Mouse (Mus musculus) CH12.LX (cell line): ENCODE measurements around the gene Gimap3.

ENCODE experiments used
- CTCF ChIP-seq, 2 experiments: IDR thresholded peaks in 1 of 2; conservative IDR thresholded peaks in 1 of 2; 2 replicates each; pipeline ENCODE4 v1.5.1; 2011 to 2012; ENCODE audit warnings: low read depth in 2 of 2, low read length in 2 of 2, improper control_type of control experiment in 1 of 2, inconsistent platforms in 1 of 2, mild to moderate bottlenecking in 1 of 2, moderate library complexity in 1 of 2
- E2F4 ChIP-seq: IDR thresholded peaks from 2 replicates; pipeline ENCODE4 v1.6.1; 2011; ENCODE audit warnings: low read depth, low read length, improper control_type of control experiment; ENCODE audit not compliant: insufficient replicate concordance
- EP300 ChIP-seq: IDR thresholded peaks from 2 replicates; pipeline ENCODE4 v1.6.1; 2011; ENCODE audit warnings: low read length, improper control_type of control experiment
- MAFK ChIP-seq: IDR thresholded peaks from 2 replicates; pipeline ENCODE4 v1.6.1; 2011; ENCODE audit warnings: low read length, improper control_type of control experiment; ENCODE audit not compliant: insufficient replicate concordance
- MAX ChIP-seq: IDR thresholded peaks from 2 replicates; pipeline ENCODE4 v1.6.1; 2011; ENCODE audit warnings: low read length, improper control_type of control experiment
- MEF2A ChIP-seq: IDR thresholded peaks from 2 replicates; pipeline ENCODE4 v1.6.1; 2014; ENCODE audit warnings: low read depth, mild to moderate bottlenecking, inconsistent platforms, low read length, improper control_type of control experiment, borderline replicate concordance
- POLR2A ChIP-seq: IDR thresholded peaks from 2 replicates; pipeline ENCODE4 v1.6.1; 2011; ENCODE audit warnings: low read depth, mild to moderate bottlenecking, improper control_type of control experiment, low read length
- POLR2AphosphoS2 ChIP-seq: IDR thresholded peaks from 2 replicates; pipeline ENCODE4 v1.6.1; 2011; ENCODE audit warnings: low read depth, low read length, improper control_type of control experiment
- ZMIZ1 ChIP-seq: IDR thresholded peaks from 2 replicates; pipeline ENCODE4 v1.6.1; 2012; ENCODE audit warnings: low read depth, mild to moderate bottlenecking, inconsistent platforms, low read length, improper control_type of control experiment

GRCm38 (mm10) chr6:48815013-48815412 lies 44.4 kb upstream of the Gimap3 start:
- no peak for TF ChIP-seq EP300
- no peak for TF ChIP-seq POLR2AphosphoS2
- TF ChIP-seq CTCF (conservative IDR thresholded peaks at IDR 0.05 in 1 of 2, IDR thresholded peaks at IDR 0.05 in 1 of 2; ENCODE audit: low read depth in 2 of 2, low read length in 2 of 2): peak; percentile 53 to 58
- TF ChIP-seq E2F4: no peak
- TF ChIP-seq POLR2A: no peak
- no peak for TF ChIP-seq MAFK
- TF ChIP-seq MEF2A: no peak
- no peak for TF ChIP-seq ZMIZ1
- TF ChIP-seq MAX: no peak
